Mouse (Mus musculus) small intestine, adult 2 months (tissue): ENCODE results near the gene Crot. TPM values are rescaled to one million over a fixed set of nuclear protein-coding genes. Genes with fewer than 3 reads are reported as not detected.

ENCODE experiments used
- H3K27ac ChIP-seq: fragments of 200-500 bp; 2 replicates; pipeline ENCODE4 v1.5.1; 2012; ENCODE audit warnings: low read depth, low read length, control low read depth, inconsistent platforms; ENCODE audit not compliant: insufficient read depth
- H3K27me3 ChIP-seq: fragments of 200-500 bp; 2 replicates; pipeline ENCODE4 v1.6.1; 2012; ENCODE audit warnings: mild to moderate bottlenecking, moderate library complexity, low read length, inconsistent platforms; ENCODE audit not compliant: control insufficient read depth, insufficient read depth
- H3K36me3 ChIP-seq: fragments of 200-500 bp; 2 replicates; pipeline ENCODE4 v1.6.1; 2012; ENCODE audit warnings: mild to moderate bottlenecking, low read length, control low read depth, inconsistent platforms; ENCODE audit not compliant: control insufficient read depth, insufficient read depth
- H3K4me1 ChIP-seq: fragments of 200-500 bp; 2 replicates; pipeline ENCODE4 v1.6.1; 2012; ENCODE audit warnings: low read length, inconsistent platforms, mixed read lengths; ENCODE audit not compliant: control insufficient read depth, insufficient read depth, insufficient read length
- H3K4me3 ChIP-seq: fragments of 200-500 bp; 2 replicates; pipeline ENCODE4 v1.5.1; 2012; ENCODE audit warnings: low read depth, mild to moderate bottlenecking, control low read depth, inconsistent platforms, low read length, moderate library complexity
- CTCF ChIP-seq: fragments of 200-500 bp; IDR thresholded peaks from 2 replicates; pipeline ENCODE4 v1.5.1; 2012; ENCODE audit warnings: low read depth, mild to moderate bottlenecking, control low read depth, inconsistent platforms, low read length, moderate library complexity, mixed read lengths; ENCODE audit not compliant: insufficient replicate concordance, insufficient read length; ENCODE audit errors: extremely low read depth
- POLR2A ChIP-seq: fragments of 200-500 bp; IDR thresholded peaks from 2 replicates; pipeline ENCODE4 v1.6.1; 2012; ENCODE audit warnings: low read depth, mild to moderate bottlenecking, control low read depth, inconsistent platforms, low read length, moderate library complexity
- WGBS: fragments of 180-500 bp; shearing (Covaris S2); methylation state at CpG from one replicate; pipeline ENCODE4 v1.1.7; 2018; 5-methylcytosine and 5-hydroxymethylcytosine counted together
- polyA plus RNA-seq: library from polyadenylated mRNA; depleted of rRNA; stranded (reverse); fragments of >200 nt; gene quantifications from 2 replicates; pipeline ENCODE4 v1.2.3, GENCODE M21; 2012

The Crot gene
- polyA plus RNA-seq, 1 experiment, result 10.1 TPM

- no peak for TF ChIP-seq CTCF
- no peak for TF ChIP-seq POLR2A
- Histone ChIP-seq H3K4me1 (peaks cover 8% of the 10 kb centered on the region; the same call in 1 of the 2 replicates), H3K4me3 (no peak overlapping the region), H3K27me3 (no peaks in the 10 kb centered on the region), H3K27ac (no peak overlapping the region), H3K36me3 (no peaks in the 10 kb centered on the region)
- 79% methylated on average over 7 of the region's 7 CpGs for WGBS
These were observed 42.9 kb upstream of the Crot start for GRCm38 (mm10) chr5:9039978-9040377.

- Histone ChIP-seq H3K4me3 (no peak overlapping the region), H3K4me1 (no peaks in the 10 kb centered on the region; the same call in 1 of the 2 replicates), H3K36me3 (no peaks in the 10 kb centered on the region), H3K27me3 (no peaks in the 10 kb centered on the region), H3K27ac (no peak overlapping the region)
- WGBS, result 24% methylated on average over 4 of the region's 4 CpGs
- TF ChIP-seq POLR2A (no peak), CTCF (no peak)
These were observed 40.2 kb upstream of the Crot start for GRCm38 (mm10) chr5:9037292-9037691.

GRCm38 (mm10) chr5:9035457-9035856 lies 38.3 kb upstream of the Crot start:
- Histone ChIP-seq H3K4me3 (no peak overlapping the region), H3K27me3 (no peaks in the 10 kb centered on the region), H3K36me3 (no peaks in the 10 kb centered on the region), H3K4me1 (no peaks in the 10 kb centered on the region; the same call in 1 of the 2 replicates), H3K27ac (no peak overlapping the region)
- TF ChIP-seq POLR2A (no peak), CTCF (no peak)
- WGBS, result 91% methylated on average over 4 of the region's 4 CpGs

- Histone ChIP-seq H3K4me1 (no peaks in the 10 kb centered on the region; the same call in 1 of the 2 replicates), H3K27ac (peak overlapping the region; percentile 14; the same call in 1 of the 2 replicates), H3K36me3 (no peaks in the 10 kb centered on the region), H3K4me3 (no peak overlapping the region), H3K27me3 (no peaks in the 10 kb centered on the region)
- TF ChIP-seq POLR2A (no peak), CTCF (no peak)
- WGBS, result 24% methylated on average over 9 of the region's 9 CpGs
These were observed 37.4 kb upstream of the Crot start for GRCm38 (mm10) chr5:9034535-9034934.

GRCm38 (mm10) chr5:9033843-9034242 lies 36.7 kb upstream of the Crot start:
- H3K27me3 ChIP-seq, result no peaks in the 10 kb centered on the region
- TF ChIP-seq CTCF, result no peak
- no peak for TF ChIP-seq POLR2A
- H3K27ac ChIP-seq, result no peak overlapping the region
- H3K36me3 ChIP-seq, result no peaks in the 10 kb centered on the region
- no peaks in the 10 kb centered on the region; the same call in 1 of the 2 replicates for H3K4me1 ChIP-seq
- WGBS, result 65% methylated on average over 5 of the region's 5 CpGs
- H3K4me3 ChIP-seq, result no peak overlapping the region

GRCm38 (mm10) chr5:9032641-9033040 lies 35.5 kb upstream of the Crot start:
- Histone ChIP-seq H3K27ac (no peak overlapping the region), H3K27me3 (no peaks in the 10 kb centered on the region), H3K36me3 (no peaks in the 10 kb centered on the region), H3K4me3 (no peak overlapping the region), H3K4me1 (peaks cover 1% of the 10 kb centered on the region; the same call in 1 of the 2 replicates)
- TF ChIP-seq CTCF, result no peak
- TF ChIP-seq POLR2A, result no peak
- 94% methylated on average over 1 of the region's 1 CpGs for WGBS

GRCm38 (mm10) chr5:9032101-9032590 lies 35.0 kb upstream of the Crot start:
- no peak overlapping the region for H3K27ac ChIP-seq
- TF ChIP-seq CTCF (no peak), POLR2A (no peak)
- no peaks in the 10 kb centered on the region for H3K36me3 ChIP-seq
- 87% methylated on average over 8 of the region's 8 CpGs for WGBS
- H3K4me3 ChIP-seq, result no peak overlapping the region
- peaks cover 2% of the 10 kb centered on the region; the same call in 1 of the 2 replicates for H3K4me1 ChIP-seq
- H3K27me3 ChIP-seq, result no peaks in the 10 kb centered on the region

- no peak for TF ChIP-seq CTCF
- TF ChIP-seq POLR2A, result no peak
- WGBS, result 20% methylated on average over 1 of the region's 1 CpGs
- Histone ChIP-seq H3K4me1 (peaks cover 2% of the 10 kb centered on the region; the same call in 1 of the 2 replicates), H3K27me3 (no peaks in the 10 kb centered on the region), H3K36me3 (no peaks in the 10 kb centered on the region), H3K4me3 (no peak overlapping the region), H3K27ac (no peak overlapping the region)
These were observed 31.2 kb upstream of the Crot start for GRCm38 (mm10) chr5:9028266-9028841.
